Mouse (Mus musculus): ENCODE measurements around the gene Ankrd54. TPM values are rescaled to one million over a fixed set of nuclear protein-coding genes. Genes with fewer than 3 reads are reported as not detected.
A peak's percentile ranks its signal among the peaks of the same experiment; 100 is the strongest.

Ankrd54 gene
- polyA plus RNA-seq (2015; fragmentation: Nextera tagmentation; extraction: Ambion mirVana) = 54.9 and 58.1 TPM in 2 replicates

DNA sequence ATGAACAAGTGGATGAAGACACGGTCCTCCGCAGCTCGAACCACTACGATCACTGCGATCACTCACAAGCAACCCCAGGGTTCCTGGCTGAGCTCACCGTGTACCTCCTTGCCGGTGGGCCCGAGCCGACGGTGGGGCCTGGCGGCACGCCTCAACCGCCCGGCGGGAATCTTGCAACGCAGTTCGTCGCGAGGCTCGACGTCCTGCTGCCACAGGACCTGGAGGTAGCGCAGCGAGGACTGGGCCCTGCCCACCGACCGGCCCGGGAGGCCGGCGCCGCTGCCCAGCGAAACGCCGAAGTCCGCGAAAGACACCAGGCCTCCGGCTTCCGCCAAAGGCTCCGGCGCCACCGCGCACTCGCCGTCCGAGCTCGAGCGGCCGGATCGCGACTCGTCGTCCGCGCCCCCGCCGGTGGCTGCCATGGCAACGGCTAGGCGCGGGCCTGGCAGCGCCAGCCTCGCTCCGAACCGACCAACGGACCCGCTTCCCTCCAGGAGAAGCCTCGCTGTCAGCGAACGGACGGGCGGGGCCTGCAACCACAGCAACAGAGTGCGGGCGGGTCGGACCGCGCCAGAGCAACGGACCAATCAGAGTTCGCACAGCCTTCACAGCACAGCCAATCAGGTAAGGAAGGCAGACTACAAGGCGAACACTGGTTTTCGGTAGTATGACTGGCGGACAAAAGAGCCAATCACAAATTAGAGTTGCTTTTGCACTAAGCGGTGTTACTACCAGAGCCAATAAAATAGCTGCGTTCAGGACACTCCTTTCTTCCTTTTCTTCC is at the start of gene Ankrd54:
Ankrd54 (minus strand) TSS at position 518 of the 784 bp plus-strand sequence.
- peak within 1 kb of the TSS; percentile 87 for H3K9ac ChIP-seq (replicated peaks; ENCODE audit: low read depth, low read length)
- peak within 1 kb of the TSS; percentile 89 for H3K4me3 ChIP-seq (replicated peaks; ENCODE audit: low read length)
- peak within 1 kb of the TSS; percentile 70 for H3K27ac ChIP-seq (ENCODE audit: low read length)
- H3K36me3 ChIP-seq (ENCODE audit: control insufficient read depth, insufficient read depth) = peaks cover 11% of the 10 kb centered on the region
- H3K27me3 ChIP-seq (replicated peaks; ENCODE audit: control insufficient read depth, insufficient read depth, low read length) = no peaks in the 10 kb centered on the region
- H3K4me1 ChIP-seq (replicated peaks; ENCODE audit: control insufficient read depth, insufficient read depth, low read length) = peaks cover 16% of the 10 kb centered on the region
- H3K9me3 ChIP-seq (ENCODE audit: control insufficient read depth, low read length) = no peaks in the 10 kb centered on the region
- H3K4me2 ChIP-seq (ENCODE audit: low read length) = peak within 1 kb of the TSS; percentile 82
- ATAC-seq = peak; percentile 100
- under 1% methylated on average over 80 of the region's 80 CpGs for WGBS

DNA sequence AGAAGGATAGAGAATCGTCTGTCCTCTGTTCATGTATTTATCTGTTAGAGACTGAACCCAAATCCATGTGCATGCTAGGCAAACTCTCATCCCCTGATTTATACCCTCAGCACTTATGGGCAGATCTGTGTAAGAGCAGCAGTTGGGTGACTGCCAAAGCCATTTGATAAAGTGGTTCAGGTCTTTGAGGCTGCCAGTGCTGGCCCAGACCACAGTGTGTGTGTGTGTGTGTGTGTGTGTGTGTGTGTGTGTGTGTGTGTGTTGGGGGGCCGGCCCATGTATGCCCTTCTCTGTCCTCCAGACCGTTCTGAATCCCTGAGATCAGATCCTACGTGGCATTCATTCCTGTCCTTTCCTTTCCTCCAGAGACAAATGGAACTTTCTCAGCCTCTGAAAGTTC is 49.1 kb upstream of the Ankrd54 start:
- H3K4me3 ChIP-seq (replicated peaks; ENCODE audit: low read length) = no peak overlapping the region
- H3K36me3 ChIP-seq (ENCODE audit: control insufficient read depth, insufficient read depth) = peaks cover 3% of the 10 kb centered on the region; the same call in 1 of the 2 replicates
- no peak overlapping the region for H3K9ac ChIP-seq (replicated peaks; ENCODE audit: low read depth, low read length)
- peaks cover 28% of the 10 kb centered on the region for H3K4me1 ChIP-seq (replicated peaks; ENCODE audit: control insufficient read depth, insufficient read depth, low read length)
- no peaks in the 10 kb centered on the region for H3K9me3 ChIP-seq (ENCODE audit: control insufficient read depth, low read length)
- H3K27ac ChIP-seq (ENCODE audit: low read length) = no peak overlapping the region
- WGBS = 70% methylated on average over 4 of the region's 4 CpGs
- no peak overlapping the region for H3K4me2 ChIP-seq (ENCODE audit: low read length)
- no peak for ATAC-seq
- no peaks in the 10 kb centered on the region for H3K27me3 ChIP-seq (replicated peaks; ENCODE audit: control insufficient read depth, insufficient read depth, low read length)

DNA sequence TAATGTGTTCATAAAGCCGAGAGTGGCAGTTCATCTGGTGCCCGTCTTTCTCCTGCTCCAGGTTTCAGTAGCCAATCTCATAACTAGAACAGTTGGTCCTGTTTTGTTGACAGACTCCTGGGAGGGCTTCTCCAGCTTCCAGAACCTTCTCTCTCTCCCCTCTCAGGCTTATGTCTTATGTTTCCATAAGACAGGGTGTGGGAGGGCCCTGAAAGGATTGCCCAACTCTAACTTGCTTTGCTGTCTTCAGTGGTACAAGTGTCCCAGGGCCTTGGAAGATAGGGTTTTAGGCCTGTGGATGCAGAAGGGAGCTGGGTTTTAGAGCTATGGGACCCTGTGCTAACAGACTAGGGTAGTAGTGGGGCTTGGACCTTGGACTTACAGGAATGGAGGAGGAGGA is 47.8 kb upstream of the Ankrd54 start:
- Histone ChIP-seq H3K4me3 (replicated peaks; ENCODE audit: low read length) (peak overlapping the region; percentile 87), H3K4me1 (replicated peaks; ENCODE audit: control insufficient read depth, insufficient read depth, low read length) (peaks cover 28% of the 10 kb centered on the region), H3K4me2 (ENCODE audit: low read length) (peak overlapping the region; percentile 96), H3K27ac (ENCODE audit: low read length) (no peak overlapping the region), H3K9me3 (ENCODE audit: control insufficient read depth, low read length) (no peaks in the 10 kb centered on the region), H3K36me3 (ENCODE audit: control insufficient read depth, insufficient read depth) (peaks cover under 1% of the 10 kb centered on the region; the same call in 1 of the 2 replicates), H3K27me3 (replicated peaks; ENCODE audit: control insufficient read depth, insufficient read depth, low read length) (no peaks in the 10 kb centered on the region), H3K9ac (replicated peaks; ENCODE audit: low read depth, low read length) (no peak overlapping the region)
- 73% methylated on average over 2 of the region's 2 CpGs for WGBS
- no peak for ATAC-seq

DNA sequence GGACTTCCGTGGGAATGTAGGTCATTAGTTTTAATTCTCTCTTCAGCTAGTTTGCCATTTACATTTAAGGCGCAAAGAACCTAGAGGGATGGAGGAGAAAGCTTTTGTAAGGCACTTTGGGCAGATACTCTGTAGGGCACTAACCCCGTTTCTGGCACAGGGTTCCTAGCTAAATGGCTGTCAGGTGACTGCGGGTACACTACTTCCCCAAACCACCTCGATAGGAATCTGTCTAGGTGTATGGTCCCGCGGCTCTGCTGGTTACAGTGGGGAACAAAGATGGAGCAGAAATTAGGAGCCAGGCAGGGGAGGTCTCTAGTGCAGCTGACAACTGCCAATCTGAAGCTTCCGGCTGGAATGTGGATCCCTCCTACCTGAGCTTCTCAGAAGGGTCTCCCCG is 47.3 kb upstream of the Ankrd54 start:
- WGBS = 17% methylated on average over 9 of the region's 9 CpGs
- Histone ChIP-seq H3K9ac (replicated peaks; ENCODE audit: low read depth, low read length) (peak overlapping the region; percentile 91), H3K9me3 (ENCODE audit: control insufficient read depth, low read length) (no peaks in the 10 kb centered on the region), H3K4me3 (replicated peaks; ENCODE audit: low read length) (peak overlapping the region; percentile 87), H3K4me2 (ENCODE audit: low read length) (peak overlapping the region; percentile 96), H3K36me3 (ENCODE audit: control insufficient read depth, insufficient read depth) (no peaks in the 10 kb centered on the region), H3K27me3 (replicated peaks; ENCODE audit: control insufficient read depth, insufficient read depth, low read length) (no peaks in the 10 kb centered on the region), H3K4me1 (replicated peaks; ENCODE audit: control insufficient read depth, insufficient read depth, low read length) (peaks cover 28% of the 10 kb centered on the region), H3K27ac (ENCODE audit: low read length) (no peak overlapping the region)
- ATAC-seq = no peak

DNA sequence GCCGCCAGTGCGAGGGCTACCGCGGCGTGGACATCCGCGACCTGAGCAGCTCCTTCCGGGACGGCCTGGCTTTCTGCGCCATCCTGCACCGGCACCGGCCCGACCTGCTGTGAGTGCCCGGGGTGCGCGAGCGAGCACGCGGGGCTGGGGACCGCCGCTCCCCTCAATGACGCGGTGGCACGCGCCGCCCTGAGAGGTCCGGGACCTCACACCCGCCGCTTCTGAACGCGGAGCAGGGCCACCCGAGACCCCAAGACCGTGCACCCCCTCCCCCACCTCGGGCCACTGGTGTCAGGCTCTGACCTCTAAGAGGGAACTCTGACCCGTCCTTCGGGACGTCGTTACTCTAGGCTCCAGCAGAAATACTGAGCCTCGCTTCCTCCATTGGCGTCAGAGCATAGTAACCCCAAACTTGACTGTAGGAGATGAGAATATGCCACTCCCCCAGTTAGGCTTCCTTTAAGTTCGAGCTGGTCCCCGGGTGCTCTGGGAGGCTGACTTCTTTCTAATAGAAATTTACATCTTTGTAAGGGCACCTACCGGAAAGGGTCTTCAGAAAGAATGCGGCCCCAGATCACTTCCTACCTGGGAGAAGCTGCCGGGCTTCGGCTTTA is 46.7 kb upstream of the Ankrd54 start:
- Histone ChIP-seq H3K36me3 (ENCODE audit: control insufficient read depth, insufficient read depth) (no peaks in the 10 kb centered on the region), H3K9me3 (ENCODE audit: control insufficient read depth, low read length) (no peaks in the 10 kb centered on the region), H3K4me2 (ENCODE audit: low read length) (peak overlapping the region; percentile 96), H3K27ac (ENCODE audit: low read length) (0 out of 2 replicates have a peak overlapping the region, but pooled peaks have one; percentile 39), H3K27me3 (replicated peaks; ENCODE audit: control insufficient read depth, insufficient read depth, low read length) (no peaks in the 10 kb centered on the region), H3K4me3 (replicated peaks; ENCODE audit: low read length) (peak overlapping the region; percentile 87), H3K9ac (replicated peaks; ENCODE audit: low read depth, low read length) (peak overlapping the region; percentile 91), H3K4me1 (replicated peaks; ENCODE audit: control insufficient read depth, insufficient read depth, low read length) (peaks cover 28% of the 10 kb centered on the region)
- under 1% methylated on average over 46 of the region's 46 CpGs for WGBS
- peak; percentile 58 for ATAC-seq

DNA sequence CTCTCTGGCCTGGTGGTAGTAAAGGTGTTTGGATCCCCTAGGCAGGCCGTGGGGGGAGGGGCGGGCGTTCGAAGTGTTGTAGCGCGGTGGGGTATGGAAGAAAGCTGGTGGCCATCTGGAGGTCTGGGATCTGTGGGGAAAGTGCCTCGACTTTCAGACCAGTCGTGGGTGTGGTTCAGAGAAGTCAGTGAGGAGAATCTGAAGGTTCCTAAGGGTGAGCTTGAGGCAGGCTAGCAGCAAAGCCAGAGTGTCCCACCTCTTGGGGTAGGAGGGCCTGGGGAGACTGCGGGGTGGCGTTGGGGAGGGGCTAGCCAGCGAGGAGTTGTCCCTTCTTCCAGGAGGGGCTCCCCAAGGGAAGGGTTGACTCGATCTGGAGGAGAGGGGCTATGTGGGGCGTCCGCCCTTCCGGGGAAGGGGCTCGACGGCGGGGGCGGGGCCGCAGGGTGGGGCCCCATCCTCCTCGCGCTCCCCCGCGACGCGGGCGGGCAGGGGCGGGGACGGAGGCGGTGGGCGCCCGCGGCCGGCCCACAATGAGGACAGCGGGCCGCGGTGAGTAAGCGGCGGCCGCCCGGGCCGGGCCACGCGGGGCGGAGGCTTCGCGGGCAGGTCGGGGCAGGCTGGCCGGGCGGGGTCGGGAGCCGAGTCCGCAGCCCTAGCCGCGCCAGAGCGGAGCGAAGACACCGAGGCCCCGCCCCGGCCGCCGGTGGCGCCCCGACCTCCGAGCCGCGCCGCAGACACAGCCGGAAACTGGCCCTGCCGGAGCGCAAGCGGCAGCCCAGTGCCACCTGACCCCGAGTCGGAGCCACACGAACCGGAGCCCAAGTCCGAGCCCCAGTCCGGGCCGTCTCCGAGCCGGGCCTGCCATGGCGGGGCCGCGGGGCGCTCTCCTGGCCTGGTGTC is 46.0 kb upstream of the Ankrd54 start, which contains the start of gene Micall1:
Micall1 (plus strand) TSS at position 478 of the 900 bp plus-strand sequence.
- peaks cover 28% of the 10 kb centered on the region for H3K4me1 ChIP-seq (replicated peaks; ENCODE audit: control insufficient read depth, insufficient read depth, low read length)
- 0 out of 2 replicates have a peak within 1 kb of the TSS, but pooled peaks have one; percentile 39 for H3K27ac ChIP-seq (ENCODE audit: low read length)
- H3K36me3 ChIP-seq (ENCODE audit: control insufficient read depth, insufficient read depth) = no peaks in the 10 kb centered on the region
- WGBS = under 1% methylated on average over 51 of the region's 85 CpGs
- ATAC-seq = peak; percentile 68
- H3K4me3 ChIP-seq (replicated peaks; ENCODE audit: low read length) = peak within 1 kb of the TSS; percentile 87
- H3K4me2 ChIP-seq (ENCODE audit: low read length) = peak within 1 kb of the TSS; percentile 96
- no peaks in the 10 kb centered on the region for H3K27me3 ChIP-seq (replicated peaks; ENCODE audit: control insufficient read depth, insufficient read depth, low read length)
- no peaks in the 10 kb centered on the region for H3K9me3 ChIP-seq (ENCODE audit: control insufficient read depth, low read length)
- H3K9ac ChIP-seq (replicated peaks; ENCODE audit: low read depth, low read length) = peak within 1 kb of the TSS; percentile 91

DNA sequence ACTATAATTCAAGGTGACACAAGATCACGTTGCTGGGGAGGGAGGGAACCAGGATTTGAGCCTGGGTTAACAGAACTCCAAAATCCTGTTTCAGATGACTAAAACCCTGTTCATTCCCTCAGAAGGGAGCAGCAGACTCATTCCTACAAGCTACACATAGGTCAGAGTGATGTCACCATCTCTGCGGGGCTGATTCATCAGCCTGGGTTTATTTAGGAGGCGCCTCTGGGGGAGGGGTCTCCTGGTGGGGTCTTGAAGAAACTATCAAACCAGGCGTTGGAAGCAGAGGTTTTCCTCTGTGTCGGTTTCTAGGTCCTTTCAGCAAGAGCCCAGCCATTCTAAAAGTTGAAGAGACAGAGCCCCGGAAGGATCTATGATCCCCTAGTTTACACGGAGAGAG is 45.3 kb upstream of the Ankrd54 start:
- H3K27me3 ChIP-seq (replicated peaks; ENCODE audit: control insufficient read depth, insufficient read depth, low read length) = no peaks in the 10 kb centered on the region
- H3K4me3 ChIP-seq (replicated peaks; ENCODE audit: low read length) = no peak overlapping the region
- no peak for ATAC-seq
- H3K4me2 ChIP-seq (ENCODE audit: low read length) = peak overlapping the region; percentile 96; the same call in 1 of the 2 replicates
- 26% methylated on average over 7 of the region's 7 CpGs for WGBS
- H3K9ac ChIP-seq (replicated peaks; ENCODE audit: low read depth, low read length) = no peak overlapping the region; the same call in 1 of the 2 replicates
- peaks cover 28% of the 10 kb centered on the region for H3K4me1 ChIP-seq (replicated peaks; ENCODE audit: control insufficient read depth, insufficient read depth, low read length)
- H3K9me3 ChIP-seq (ENCODE audit: control insufficient read depth, low read length) = no peaks in the 10 kb centered on the region
- H3K27ac ChIP-seq (ENCODE audit: low read length) = no peak overlapping the region
- H3K36me3 ChIP-seq (ENCODE audit: control insufficient read depth, insufficient read depth) = no peaks in the 10 kb centered on the region

DNA sequence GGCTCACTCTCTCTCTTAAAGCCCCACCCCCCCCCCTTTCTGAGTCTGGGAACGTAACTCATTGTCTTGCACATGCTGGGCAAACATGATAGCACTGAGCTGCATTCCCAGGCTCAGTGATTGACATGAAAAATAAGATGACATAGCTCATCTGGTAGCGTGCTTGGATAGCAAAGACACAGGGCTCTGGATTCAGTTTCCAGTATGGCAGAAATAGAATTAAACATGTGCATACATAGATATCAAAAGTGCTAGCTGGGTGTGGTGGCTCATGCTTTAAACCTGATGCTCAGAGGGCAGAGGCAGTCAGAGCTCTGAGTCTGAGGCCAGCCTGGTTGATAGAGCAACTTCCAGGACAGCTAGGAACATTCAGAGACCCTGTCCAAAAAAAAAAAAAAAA is 43.1 kb upstream of the Ankrd54 start:
- ATAC-seq = no peak
- 58% methylated on average over 2 of the region's 2 CpGs for WGBS

More for the DNA sequence above, 43.1 kb upstream of the Ankrd54 start:
- Histone ChIP-seq H3K4me1 (replicated peaks; ENCODE audit: control insufficient read depth, insufficient read depth, low read length) (peaks cover 19% of the 10 kb centered on the region), H3K27me3 (replicated peaks; ENCODE audit: control insufficient read depth, insufficient read depth, low read length) (no peaks in the 10 kb centered on the region), H3K27ac (ENCODE audit: low read length) (no peak overlapping the region), H3K36me3 (ENCODE audit: control insufficient read depth, insufficient read depth) (no peaks in the 10 kb centered on the region), H3K9ac (replicated peaks; ENCODE audit: low read depth, low read length) (no peak overlapping the region), H3K4me2 (ENCODE audit: low read length) (no peak overlapping the region), H3K9me3 (ENCODE audit: control insufficient read depth, low read length) (no peaks in the 10 kb centered on the region), H3K4me3 (replicated peaks; ENCODE audit: low read length) (no peak overlapping the region)
